Mouse (Mus musculus) kidney, adult 2 months (tissue): ENCODE results near the gene St14.

Source experiments
- CTCF ChIP-seq: fragments of 200-500 bp; conservative IDR thresholded peaks from 2 replicates; pipeline ENCODE4 v1.5.1; 2011; ENCODE audit warnings: low read depth, mild to moderate bottlenecking, control low read depth, low read length, moderate library complexity, mixed read lengths; ENCODE audit not compliant: insufficient read depth, insufficient read length
- POLR2A ChIP-seq: fragments of 200-500 bp; IDR thresholded peaks from one replicate; pipeline ENCODE4 v1.6.1; 2011; ENCODE audit warnings: low read depth, low read length, control low read depth

DNA sequence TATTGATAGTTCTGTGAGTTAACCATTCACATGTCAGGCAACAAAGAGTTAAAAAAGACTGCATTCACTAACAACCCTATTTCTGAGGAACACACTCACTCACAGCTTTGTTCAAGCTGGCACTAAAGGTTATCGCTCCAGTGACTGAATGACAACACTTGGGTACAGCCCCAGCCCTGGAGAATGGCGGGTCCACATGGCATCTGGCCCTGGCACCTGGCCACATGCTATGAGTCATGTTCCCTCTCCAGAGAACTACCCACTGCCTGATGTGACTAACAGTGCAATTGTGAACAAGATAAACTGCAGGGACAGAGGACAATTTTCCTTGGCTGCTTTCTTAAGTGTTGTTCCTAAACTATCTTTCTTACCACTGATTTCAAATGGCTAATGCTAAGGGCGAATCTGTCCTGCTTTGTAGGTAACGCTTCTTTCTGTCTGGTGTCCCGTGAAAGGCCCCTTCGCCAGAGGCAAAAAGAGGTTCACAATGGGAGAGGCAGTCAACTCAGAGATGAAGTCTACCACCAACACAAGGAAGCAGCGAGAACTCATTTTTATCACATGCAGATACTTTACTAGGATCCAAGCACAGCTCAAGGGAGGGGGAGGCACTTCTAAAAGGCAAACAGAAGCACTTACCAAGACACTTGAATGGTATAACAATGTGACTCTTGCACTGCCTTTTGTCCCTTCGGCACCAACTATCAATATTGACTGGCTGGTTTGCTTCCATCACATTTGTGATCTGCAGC, 44.9 kb upstream of the St14 start:
- no peak for TF ChIP-seq CTCF
- TF ChIP-seq POLR2A = no peak
